Mouse (Mus musculus) left cerebral cortex, postnatal 14 days (tissue): Measurements from ENCODE around the gene Rtn2. TPM values are rescaled to one million over a fixed set of nuclear protein-coding genes. Genes with fewer than 3 reads are reported as not detected.

Experiments
- DNase-seq, 2 experiments: peaks; one replicate each; pipeline ENCODE4 v3.0.0; 2021 to 2022; ENCODE audit warnings: low spot score in 2 of 2, mixed read lengths in 1 of 2
- intact Hi-C: fragments of 180-260 bp; cut with DNase I; formaldehyde crosslinking; loops from one replicate; pipeline ENCODE4 v1.15.1; 2025
- total RNA-seq, 2 experiments: library from RNA; stranded (reverse); gene quantifications; 2 replicates each; pipeline ENCODE4 v1.2.3; 2021

Gene Rtn2
- total RNA-seq, 2 experiments from 2014 or later = 115 to 123 TPM

DNA sequence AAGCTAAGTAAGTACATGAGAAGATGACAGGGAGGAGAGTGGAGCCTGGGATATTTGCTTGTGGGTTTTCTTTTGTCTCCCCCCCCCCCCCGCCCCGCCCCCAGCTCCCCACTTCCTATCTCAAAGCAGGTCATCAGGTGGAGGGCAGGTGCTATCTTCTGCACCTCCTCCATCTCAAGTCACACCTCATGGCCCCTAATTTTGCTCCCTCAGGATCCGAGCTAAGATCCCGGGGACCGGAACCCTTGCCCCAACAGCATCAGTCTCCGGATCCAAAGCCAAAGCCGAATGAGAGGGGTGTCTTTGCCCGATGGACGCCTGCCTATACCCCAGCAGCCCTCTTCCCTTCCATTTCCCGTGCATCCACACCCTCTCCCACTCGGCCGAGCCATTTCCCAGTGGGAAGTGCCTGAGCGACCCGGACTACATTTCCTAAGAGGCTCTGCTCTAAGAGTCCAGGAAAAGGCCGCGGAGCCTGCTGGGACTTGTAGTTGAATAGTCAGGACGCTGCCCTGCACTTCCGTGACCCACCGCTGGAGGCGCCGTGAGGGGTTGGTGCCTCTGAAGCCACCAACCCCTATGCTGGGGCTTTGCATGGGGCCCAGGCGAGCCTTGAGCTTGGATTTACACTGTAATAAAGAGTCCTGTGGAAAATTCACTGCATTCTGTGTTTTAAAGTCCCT, 13.2 kb downstream of the Rtn2 start:
- intact Hi-C loops = loop anchor here (5.0 kb wide), 2 partner anchors 58 to 118 kb away; partner anchors contain the start of gene Eml2

GRCm38 (mm10) chr7:19297034-19297433, 14.6 kb downstream of the Rtn2 start:
- DNase-seq = no peak
- intact Hi-C loops = loop anchor here (5.0 kb wide), 2 partner anchors 60 to 120 kb away; partner anchors contain the start of gene Eml2

More for the DNA sequence above, 13.2 kb downstream of the Rtn2 start:
- DNase-seq = peak; percentile 97

DNA sequence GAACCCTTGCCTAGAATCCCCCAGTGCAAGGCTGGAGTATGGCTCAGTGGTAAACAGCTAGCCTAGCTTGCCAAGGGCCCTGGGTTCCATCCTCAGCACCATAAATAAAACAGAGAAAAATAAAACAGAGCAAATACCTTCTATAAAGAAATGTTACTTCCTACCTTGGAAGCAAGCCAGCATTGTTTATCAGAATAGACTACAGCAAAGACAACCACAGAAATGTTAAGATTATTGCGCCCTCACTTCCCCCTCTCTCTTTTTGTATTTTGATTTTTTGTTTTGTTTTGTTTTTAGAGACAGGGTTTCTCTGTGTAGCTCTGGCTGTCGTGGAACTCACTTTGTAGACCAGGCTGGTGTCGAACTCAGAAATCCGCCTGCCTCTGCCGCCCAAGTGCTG, 15.4 kb downstream of the Rtn2 start:
- intact Hi-C loops = loop anchor here (5.0 kb wide), 2 partner anchors 60 to 120 kb away; partner anchors contain the start of gene Eml2
- no peak for DNase-seq

DNA sequence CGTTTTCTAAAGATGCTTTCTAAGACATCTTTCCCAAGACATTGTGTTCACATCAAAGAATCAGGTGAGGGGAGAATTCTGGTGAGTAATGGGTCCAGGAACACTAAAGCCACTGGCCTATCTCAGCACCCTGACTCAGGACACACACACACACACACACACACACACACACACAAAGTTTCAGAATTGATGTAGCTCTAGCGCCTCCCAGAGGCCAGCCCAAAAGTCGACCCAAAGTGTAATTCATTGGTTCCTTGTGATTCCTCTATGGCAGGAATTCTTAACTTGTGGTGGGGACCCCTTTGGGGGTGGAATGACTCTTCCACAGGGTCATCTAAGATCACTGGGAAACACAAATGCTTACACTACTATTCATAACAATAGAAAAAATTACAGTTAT, 16.8 kb downstream of the Rtn2 start:
- DNase-seq = peak; percentile 64 to 78
- intact Hi-C loops = loop anchor here (5.0 kb wide), 2 partner anchors 62 to 122 kb away; partner anchors contain the start of gene Eml2

GRCm38 (mm10) chr7:19300501-19301421, 18.3 kb downstream of the Rtn2 start:
- DNase-seq = peak; percentile 71 to 86
- intact Hi-C loops = loop anchor here (1.0 kb wide), 1 partner anchor 43 kb away; no protein-coding TSS in a partner anchor

DNA sequence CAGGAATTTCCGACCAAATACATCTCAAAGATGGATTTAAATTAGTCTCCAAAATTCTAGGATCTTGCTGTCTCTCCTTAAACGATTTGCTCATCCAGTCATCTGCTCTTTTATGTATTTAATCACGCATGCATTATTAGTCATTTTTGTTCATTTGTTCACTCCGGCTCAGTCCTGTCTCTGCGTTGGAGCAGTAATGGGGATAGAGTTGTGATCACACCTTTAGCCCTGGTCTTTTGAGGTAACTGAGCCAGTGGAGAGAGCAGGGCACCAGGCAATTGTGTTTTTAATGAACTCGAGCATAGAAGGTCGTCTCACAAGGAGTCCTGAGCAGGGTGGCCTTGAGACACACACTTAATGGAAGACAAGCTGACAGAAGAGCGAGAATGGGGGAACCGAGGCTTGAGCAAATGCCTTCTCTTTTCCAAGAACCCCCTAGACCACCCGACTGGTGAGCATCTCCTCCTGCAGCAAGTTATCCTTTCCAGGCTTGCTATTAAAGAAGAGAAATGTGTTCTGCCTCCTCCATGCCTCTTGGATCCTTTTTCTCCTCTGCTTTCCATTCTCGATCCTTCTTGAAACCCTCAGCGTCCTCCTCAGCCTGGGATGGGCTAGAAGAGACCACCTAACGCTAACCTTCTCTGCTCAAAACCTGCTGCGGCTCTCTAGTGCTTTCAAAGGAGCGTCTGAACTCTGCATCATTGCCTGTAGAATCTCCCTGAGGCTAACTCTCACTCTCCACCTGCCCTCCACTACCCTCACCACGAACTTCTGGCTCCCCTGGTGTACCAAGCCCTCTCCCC, 19.2 kb downstream of the Rtn2 start:
- DNase-seq = peak in 1 of 2 experiments; percentile 26
- intact Hi-C loops = no loop called here

DNA sequence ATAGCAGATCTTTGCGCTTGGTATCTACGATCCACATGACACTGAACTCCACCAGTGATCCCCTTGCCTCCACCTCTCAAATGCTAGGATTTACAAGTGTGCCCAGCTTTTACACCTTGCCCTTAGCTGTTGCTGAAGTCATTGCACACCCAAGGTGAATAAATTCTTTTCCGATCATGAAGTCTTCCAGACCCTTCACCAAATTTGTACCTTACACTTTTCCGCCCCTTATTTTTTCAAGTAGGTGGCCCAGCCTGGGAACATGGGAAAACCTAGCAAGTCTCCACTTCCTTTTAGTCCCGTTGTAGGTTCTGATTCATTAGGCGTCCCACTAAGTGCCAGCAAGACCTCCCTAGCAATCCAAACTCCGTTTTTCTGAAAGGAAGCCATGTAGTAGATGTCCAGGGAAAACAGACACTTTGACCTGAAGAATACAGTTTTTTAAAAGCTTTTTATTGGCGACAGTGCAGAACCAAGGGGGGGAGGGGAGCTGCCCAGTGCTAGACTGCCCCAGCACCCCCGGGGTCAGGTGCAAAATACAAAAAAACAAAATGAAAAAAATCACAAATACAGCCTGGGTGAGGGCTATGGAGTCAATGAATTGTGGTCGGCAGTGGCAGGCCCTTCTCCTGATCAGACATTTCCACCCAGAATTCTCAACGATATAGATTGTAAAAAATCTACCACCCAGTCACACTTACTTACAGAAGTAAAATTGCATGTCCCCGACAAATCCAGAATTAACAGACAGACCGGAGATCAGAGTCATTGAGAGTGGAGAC, 20.0 kb downstream of the Rtn2 start:
- intact Hi-C loops = no loop called here
- DNase-seq = no peak

DNA sequence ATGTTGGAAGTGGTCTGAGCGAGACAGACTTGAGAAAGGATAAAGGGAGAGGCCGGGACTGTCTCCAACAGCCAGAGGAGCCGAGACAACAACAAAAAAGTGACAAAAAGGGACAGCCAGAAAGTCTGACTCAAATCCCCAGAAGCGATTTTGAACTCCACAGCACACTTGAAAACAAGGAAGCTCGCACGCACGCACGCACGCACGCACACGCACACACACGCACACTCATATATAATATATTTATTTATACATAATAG, 20.6 kb downstream of the Rtn2 start:
- intact Hi-C loops = no loop called here

GRCm38 (mm10) chr7:19303770-19304169, 21.3 kb downstream of the Rtn2 start:
- DNase-seq = peak; percentile 52 to 60
- intact Hi-C loops = no loop called here

More for the DNA sequence above, 20.6 kb downstream of the Rtn2 start:
- DNase-seq = no peak

DNA sequence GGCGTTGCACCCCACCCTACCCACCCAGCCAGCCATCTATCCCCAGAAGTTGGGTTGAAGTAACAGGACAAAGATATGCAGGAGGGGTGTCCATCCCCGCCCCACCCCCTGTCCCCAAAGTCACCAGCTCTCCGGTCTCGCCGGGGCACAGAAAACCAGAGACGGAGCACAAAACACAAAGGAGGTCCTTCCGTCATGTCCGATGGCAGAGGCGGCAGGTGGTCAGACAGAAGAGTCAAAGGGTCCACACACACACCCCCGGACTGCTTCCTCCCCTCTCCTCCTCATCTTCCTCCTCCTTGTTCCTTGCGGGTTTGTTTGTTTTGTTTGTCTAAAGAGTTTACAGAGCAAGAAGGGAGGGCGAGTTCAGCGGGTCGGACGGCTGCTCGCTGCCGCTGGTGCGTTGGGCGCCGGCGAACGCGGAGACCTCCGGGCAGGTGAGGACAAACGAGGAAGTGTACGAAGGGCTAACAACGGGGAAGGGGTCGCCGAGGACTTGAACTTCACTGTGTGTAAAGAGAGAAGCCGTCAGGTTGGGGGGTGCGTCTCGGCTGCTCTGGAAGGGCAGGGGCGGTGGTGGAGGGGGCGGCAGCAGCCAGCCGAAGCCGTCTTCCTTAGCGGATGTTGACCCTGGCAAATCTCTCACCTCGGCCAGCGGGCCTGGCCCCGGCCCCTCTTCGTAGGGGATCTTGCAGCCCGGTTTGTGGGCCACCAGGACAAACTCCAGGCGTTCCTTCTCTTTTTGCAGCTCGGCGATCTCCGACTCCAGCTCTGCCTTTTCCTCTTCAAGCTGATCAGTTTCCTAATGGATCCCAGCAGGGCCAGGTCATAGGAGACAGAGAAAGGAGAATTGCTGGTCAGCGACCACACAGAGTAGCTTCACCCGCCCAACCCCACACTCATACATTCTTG, 22.3 kb downstream of the Rtn2 start:
- intact Hi-C loops = no loop called here
- no peak for DNase-seq

DNA sequence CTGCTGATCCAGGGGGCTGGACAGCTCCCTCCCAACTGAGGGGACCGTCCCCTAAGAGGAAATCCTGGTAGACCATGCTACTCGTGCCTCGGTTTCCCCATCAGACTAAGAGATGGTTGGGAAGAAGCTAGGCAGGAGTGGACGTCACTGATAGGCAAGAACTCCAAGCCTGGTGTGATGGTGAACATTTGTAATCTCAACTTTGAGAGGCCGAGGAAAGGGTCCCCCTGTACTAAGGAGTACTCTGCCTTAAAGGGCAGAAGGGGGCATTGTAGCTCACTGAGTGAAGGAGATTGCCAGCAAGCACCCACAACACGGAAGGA, 22.9 kb downstream of the Rtn2 start:
- intact Hi-C loops = no loop called here
- DNase-seq = no peak

GRCm38 (mm10) chr7:19305796-19306765, 23.7 kb downstream of the Rtn2 start:
- intact Hi-C loops = no loop called here
- no peak for DNase-seq

GRCm38 (mm10) chr7:19306819-19307738, 24.7 kb downstream of the Rtn2 start:
- DNase-seq = no peak
- intact Hi-C loops = no loop called here

DNA sequence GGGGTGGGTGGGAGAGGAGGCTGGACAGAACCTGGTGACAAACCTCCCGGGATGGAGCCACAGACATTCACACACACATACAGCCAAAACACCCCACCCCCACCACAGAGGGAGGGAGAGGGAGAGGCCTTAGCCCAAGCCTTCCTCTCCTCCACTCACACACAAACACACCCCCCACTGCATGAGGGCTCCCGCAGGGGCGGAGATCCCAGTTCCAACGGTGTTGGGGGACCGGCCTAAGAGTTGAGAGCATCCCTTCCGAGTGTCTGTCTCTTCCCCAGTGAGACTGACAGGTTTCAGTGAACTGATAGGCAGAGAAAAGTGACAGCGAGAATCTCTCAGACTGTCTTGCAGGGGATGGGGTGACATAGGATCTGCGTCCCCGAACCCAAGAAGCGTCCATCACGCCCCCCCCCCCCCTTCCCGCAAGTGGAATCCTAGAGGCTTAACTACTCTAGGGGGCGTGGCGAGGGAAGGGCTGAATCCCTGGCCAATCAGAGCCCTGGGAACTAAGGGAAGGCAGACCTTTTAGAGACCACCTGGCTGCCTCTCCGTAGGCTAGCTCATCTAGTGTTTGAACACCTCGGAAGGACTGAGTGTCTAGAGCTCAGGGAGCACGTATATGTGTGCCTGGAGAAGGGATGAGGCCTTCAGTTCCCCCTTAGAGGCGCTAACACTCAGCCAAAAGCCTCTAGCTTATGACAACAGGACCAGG, 25.5 kb downstream of the Rtn2 start:
- intact Hi-C loops = no loop called here
- DNase-seq = peak; percentile 80 to 83
